Mouse (Mus musculus) ES-E14 (cell line): ENCODE results near the gene Pnpla5. TPM values are rescaled to one million over a fixed set of nuclear protein-coding genes. Genes with fewer than 3 reads are reported as not detected.
A peak's percentile ranks its signal among the peaks of the same experiment; 100 is the strongest.

Source experiments
- DNase-seq: peaks from one replicate; pipeline ENCODE4 v3.0.0-alpha.2; 2013; ENCODE audit warnings: low read depth, low spot score
- H3K27ac ChIP-seq: 2 replicates; pipeline ENCODE4 v1.5.1; 2012; ENCODE audit warnings: low read depth, mild to moderate bottlenecking, low read length, moderate library complexity, mixed read lengths; ENCODE audit not compliant: poor library complexity, insufficient read depth, severe bottlenecking
- H3K36me3 ChIP-seq: 2 replicates; pipeline ENCODE4 v1.6.1; 2012; ENCODE audit warnings: mild to moderate bottlenecking, low read length, moderate library complexity, mixed read lengths; ENCODE audit not compliant: control insufficient read depth, poor library complexity, insufficient read depth, severe bottlenecking
- H3K4me1 ChIP-seq, 2 experiments: fragments of 150-350 bp in 1 of 2; sonication (generic) in 1 of 2; 2 replicates each; pipeline ENCODE4 v1.6.1; 2012; ENCODE audit warnings: low read length in 2 of 2, mild to moderate bottlenecking in 1 of 2, mixed read lengths in 1 of 2; ENCODE audit not compliant: control insufficient read depth in 2 of 2, insufficient read depth in 2 of 2, poor library complexity in 1 of 2
- H3K4me3 ChIP-seq, 2 experiments: fragments of 150-350 bp in 1 of 2; sonication (generic) in 1 of 2; 2 replicates each; pipeline ENCODE4 v1.5.1; 2012; ENCODE audit warnings: low read length in 2 of 2, low read depth in 1 of 2, mild to moderate bottlenecking in 1 of 2, mixed read lengths in 1 of 2; ENCODE audit not compliant: insufficient read depth in 1 of 2, poor library complexity in 1 of 2, severe bottlenecking in 1 of 2
- H3K9ac ChIP-seq: 2 replicates; pipeline ENCODE4 v1.6.1; 2012; ENCODE audit warnings: low read depth, mild to moderate bottlenecking, low read length, mixed read lengths; ENCODE audit not compliant: poor library complexity, insufficient read depth, severe bottlenecking
- H3K9me3 ChIP-seq: fragments of 150-350 bp; sonication (generic); 2 replicates; pipeline ENCODE4 v1.6.1; 2012; ENCODE audit warnings: low read depth, mild to moderate bottlenecking, low read length; ENCODE audit not compliant: control insufficient read depth, insufficient read depth
- CHD2 ChIP-seq: IDR thresholded peaks from 2 replicates; pipeline ENCODE4 v1.6.1; 2014; ENCODE audit warnings: mild to moderate bottlenecking, low read depth, low read length, inconsistent platforms
- HCFC1 ChIP-seq: IDR thresholded peaks from 2 replicates; pipeline ENCODE4 v1.6.1; 2012; ENCODE audit warnings: low read length, inconsistent platforms, borderline replicate concordance; ENCODE audit not compliant: insufficient read depth
- MAFK ChIP-seq: IDR thresholded peaks from 2 replicates; pipeline ENCODE4 v1.6.1; 2014; ENCODE audit warnings: mild to moderate bottlenecking, low read depth, low read length, inconsistent platforms; ENCODE audit not compliant: insufficient read depth
- ZC3H11A ChIP-seq: IDR thresholded peaks from 2 replicates; pipeline ENCODE4 v1.6.1; 2012; ENCODE audit warnings: low read depth, mild to moderate bottlenecking, inconsistent platforms, low read length, borderline replicate concordance
- ZNF384 ChIP-seq: IDR thresholded peaks from 2 replicates; pipeline ENCODE4 v1.6.1; 2012; ENCODE audit warnings: low read depth, low read length, inconsistent platforms
- in situ Hi-C, 2 experiments: fragments of 600-800 bp; cut with MboI; formaldehyde crosslinking; loops; one replicate each; pipeline ENCODE4 v1.15.1; 2025; ENCODE audit warnings: low sequenced_read_pairs in 2 of 2, inconsistent platforms in 1 of 2; ENCODE audit not compliant: unreplicated experiment in 2 of 2
- total RNA-seq: library from RNA; depleted of rRNA; stranded (reverse); fragments of 300-350 nt; gene quantifications from 2 replicates; pipeline ENCODE4 v1.2.3, GENCODE M21; 2012

The Pnpla5 gene
- total RNA-seq, 1 experiment = 0.13 TPM

DNA sequence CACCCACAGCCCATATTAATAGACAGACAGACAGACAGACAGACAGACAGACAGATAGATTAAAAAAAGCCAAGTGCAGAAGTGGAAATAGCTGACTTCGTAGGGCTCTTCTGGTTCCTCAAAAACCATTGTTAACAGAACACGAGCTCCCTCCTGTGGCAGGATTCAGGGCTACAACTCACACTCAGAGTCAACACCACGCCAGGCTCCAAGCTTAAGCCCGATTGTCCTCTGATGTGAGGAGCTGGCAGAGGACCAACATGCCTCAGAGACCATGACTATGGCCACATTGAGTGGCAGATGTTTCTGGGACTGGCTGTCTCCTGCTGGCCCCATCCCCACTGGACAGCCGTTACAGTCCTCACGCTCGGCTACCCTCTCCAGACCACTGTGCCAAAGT lies 50.7 kb downstream of the Pnpla5 start:
- Histone ChIP-seq H3K36me3 (0 out of 2 replicates have a peak, but pooled peaks cover 3% of the 10 kb centered on the region), H3K9ac (no peak overlapping the region), H3K9me3 (no peaks in the 10 kb centered on the region), H3K4me1 (peaks cover 3 to 18% of the 10 kb centered on the region in 2 experiments; a peak in 3 of 4 replicates), H3K4me3 (no peak overlapping the region), H3K27ac (no peak overlapping the region)
- in situ Hi-C loops = loop anchor here in 1 of 2 experiments (25.0 kb wide), 1 partner anchor 310 kb away; no protein-coding TSS in a partner anchor
- TF ChIP-seq HCFC1 (no peak), ZNF384 (no peak), ZC3H11A (0 out of 2 replicates have a peak, but pooled peaks have one; percentile 45), MAFK (no peak), CHD2 (no peak)
- DNase-seq = peak; percentile 69

DNA sequence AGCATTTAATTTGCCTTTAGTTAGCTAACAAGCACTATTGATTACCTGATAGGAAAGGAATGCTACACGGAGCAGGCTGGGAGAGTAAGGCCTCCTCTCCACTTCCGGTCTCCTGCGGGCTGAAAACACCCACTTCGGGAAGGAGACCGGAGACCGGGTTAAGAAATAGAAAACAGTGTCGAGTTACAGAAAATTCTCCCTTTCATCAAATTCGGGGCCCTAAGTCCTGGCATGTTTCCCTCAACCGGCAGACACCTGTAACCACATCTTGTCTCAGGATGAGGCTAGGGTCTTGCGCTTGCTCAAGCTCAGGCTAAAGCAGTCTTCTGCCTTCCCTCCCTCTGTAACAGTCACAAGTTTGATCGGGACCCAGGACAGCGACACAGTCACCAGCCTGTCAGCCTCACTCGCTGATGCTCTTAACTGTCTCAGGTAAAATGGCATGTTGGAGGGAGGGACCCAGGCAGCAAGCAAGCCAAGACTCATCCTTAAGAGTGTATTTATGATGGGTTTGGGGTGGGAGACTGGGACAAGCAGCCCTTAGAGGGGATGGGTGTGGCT lies 52.8 kb downstream of the Pnpla5 start:
- Histone ChIP-seq H3K4me3 (peak overlapping the region in 1 of 2 experiments; percentile 21; a peak in 1 of 4 replicates), H3K9me3 (no peaks in the 10 kb centered on the region), H3K4me1 (peaks cover 3 to 15% of the 10 kb centered on the region in 2 experiments; a peak in 3 of 4 replicates), H3K27ac (no peak overlapping the region), H3K9ac (no peak overlapping the region), H3K36me3 (no peaks in the 10 kb centered on the region)
- in situ Hi-C loops = loop anchor here in 1 of 2 experiments (25.0 kb wide), 1 partner anchor 308 kb away; no protein-coding TSS in a partner anchor
- no peak for DNase-seq
- TF ChIP-seq ZNF384 = no peak
- no peak for TF ChIP-seq CHD2
- TF ChIP-seq MAFK = no peak
- TF ChIP-seq HCFC1 = no peak
- no peak for TF ChIP-seq ZC3H11A

DNA sequence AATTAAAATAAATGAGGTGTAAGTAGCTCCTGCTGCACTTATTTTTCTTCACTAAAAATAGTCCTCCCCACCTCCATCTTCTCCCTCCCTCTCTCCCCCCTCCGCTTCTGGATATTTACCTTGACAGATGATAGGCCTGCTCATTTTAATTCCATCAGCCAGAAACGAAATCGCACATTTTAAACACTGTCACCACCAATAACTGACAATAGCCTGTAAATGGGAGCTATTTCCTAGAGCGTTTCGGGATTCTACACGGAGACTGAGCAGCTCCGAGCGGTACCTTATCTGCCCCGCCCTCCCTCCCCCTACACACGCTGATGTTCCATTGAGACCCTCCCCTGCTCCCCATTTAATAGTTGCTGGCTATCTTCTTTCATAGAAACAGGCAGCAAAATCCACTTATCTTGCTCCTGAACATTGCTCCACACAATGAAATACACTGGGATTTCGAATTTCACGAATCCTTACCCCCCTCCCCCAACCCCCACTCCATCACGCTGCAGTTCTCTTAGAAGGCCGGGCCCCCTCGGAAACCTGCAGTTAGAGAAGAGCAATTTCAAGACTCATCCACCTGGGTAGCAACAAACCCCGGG lies 53.4 kb downstream of the Pnpla5 start:
- H3K4me3 ChIP-seq = peak overlapping the region in 1 of 2 experiments; percentile 21; a peak in 1 of 4 replicates
- H3K27ac ChIP-seq = no peak overlapping the region
- DNase-seq = no peak
- no peak overlapping the region for H3K9ac ChIP-seq
- no peaks in the 10 kb centered on the region for H3K36me3 ChIP-seq
- no peak for TF ChIP-seq HCFC1
- TF ChIP-seq MAFK = no peak
- TF ChIP-seq ZC3H11A = no peak
- peaks cover 3 to 12% of the 10 kb centered on the region in 2 experiments; a peak in 3 of 4 replicates for H3K4me1 ChIP-seq
- in situ Hi-C loops = loop anchor here in 1 of 2 experiments (25.0 kb wide), 1 partner anchor 307 kb away; no protein-coding TSS in a partner anchor
- H3K9me3 ChIP-seq = no peaks in the 10 kb centered on the region

DNA sequence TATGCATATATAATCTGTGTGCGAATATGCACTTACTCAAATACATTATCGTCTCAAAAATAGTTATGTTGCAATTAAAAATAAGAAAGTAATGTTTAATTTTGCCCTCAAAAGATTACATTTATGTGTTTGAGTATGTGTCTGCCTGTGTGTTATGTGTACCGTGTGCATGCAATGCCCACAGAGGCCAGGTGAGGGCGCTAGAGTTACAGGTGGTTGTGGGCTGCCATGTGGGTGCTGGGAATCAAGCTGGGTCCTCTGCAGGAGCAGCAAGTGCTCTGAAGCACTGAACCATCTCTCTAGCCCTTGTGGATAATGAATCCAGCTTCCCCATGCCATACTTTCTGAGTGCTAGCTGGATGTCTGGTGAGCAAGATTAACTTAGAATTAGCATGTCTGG lies 57.3 kb downstream of the Pnpla5 start:
- Histone ChIP-seq H3K9ac (no peak overlapping the region), H3K4me3 (no peak overlapping the region), H3K27ac (no peak overlapping the region), H3K4me1 (peaks cover 0 to 3% of the 10 kb centered on the region in 2 experiments; a peak in 1 of 4 replicates), H3K36me3 (no peaks in the 10 kb centered on the region), H3K9me3 (no peaks in the 10 kb centered on the region)
- in situ Hi-C loops = loop anchor here in 1 of 2 experiments (25.0 kb wide), 1 partner anchor 303 kb away; no protein-coding TSS in a partner anchor
- DNase-seq = no peak
- TF ChIP-seq HCFC1 (no peak), ZNF384 (no peak), MAFK (no peak), ZC3H11A (no peak), CHD2 (no peak)
